Mouse (Mus musculus) gonadal fat pad, adult 2 months (tissue): ENCODE results near the gene Eif3l. TPM values are rescaled to one million over a fixed set of nuclear protein-coding genes. Genes with fewer than 3 reads are reported as not detected.
"Not testable (repeated sequence)": the region's sequence is repeated elsewhere in the genome, so short reads cannot be mapped to it uniquely, and the experiment has no call there.

ENCODE experiments used
- DNase-seq: peaks from one replicate; pipeline ENCODE4 v3.0.0-alpha.2; 2012; ENCODE audit warnings: low read depth
- polyA plus RNA-seq: library from polyadenylated mRNA; depleted of rRNA; stranded (reverse); fragments of >200 nt; gene quantifications from 2 replicates; pipeline ENCODE4 v1.2.3, GENCODE M21; 2012; rRNA removed

Gene Eif3l
- 176 and 195 TPM in 2 replicates for polyA plus RNA-seq

DNA sequence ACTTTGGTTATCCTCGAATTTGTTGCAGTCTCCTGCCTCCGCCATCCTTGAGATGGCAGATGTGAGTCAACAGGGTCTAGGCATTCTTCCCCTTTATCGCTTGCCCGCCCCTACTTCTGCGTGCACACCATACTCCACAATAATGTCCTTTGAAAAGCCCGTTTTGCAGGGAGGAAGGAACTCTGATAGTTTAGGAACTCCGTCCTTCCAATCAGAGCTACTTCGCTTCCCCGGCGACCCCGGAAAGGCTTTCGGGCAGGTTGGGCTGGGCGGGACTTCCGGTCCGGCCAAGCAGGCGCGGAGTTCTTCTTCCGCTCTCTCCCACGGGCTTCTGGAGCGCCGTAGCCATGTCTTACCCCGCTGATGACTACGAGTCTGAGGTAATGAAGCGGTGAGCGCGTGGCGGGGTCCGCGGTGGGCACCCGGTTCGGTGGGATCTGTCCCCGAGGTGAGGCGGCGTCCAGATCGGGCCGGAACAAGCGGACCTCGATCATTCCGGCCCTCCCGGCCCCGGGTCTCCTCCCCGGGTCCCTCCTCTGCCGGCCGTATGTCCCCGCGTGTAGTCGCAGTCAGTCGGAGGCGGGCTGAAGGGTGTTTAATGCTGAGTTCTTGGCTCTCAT, at the start of gene Eif3l:
TSS of gene Eif3l (plus strand) at position 267 of the 620 bp plus-strand sequence.
- DNase-seq: no peak

DNA sequence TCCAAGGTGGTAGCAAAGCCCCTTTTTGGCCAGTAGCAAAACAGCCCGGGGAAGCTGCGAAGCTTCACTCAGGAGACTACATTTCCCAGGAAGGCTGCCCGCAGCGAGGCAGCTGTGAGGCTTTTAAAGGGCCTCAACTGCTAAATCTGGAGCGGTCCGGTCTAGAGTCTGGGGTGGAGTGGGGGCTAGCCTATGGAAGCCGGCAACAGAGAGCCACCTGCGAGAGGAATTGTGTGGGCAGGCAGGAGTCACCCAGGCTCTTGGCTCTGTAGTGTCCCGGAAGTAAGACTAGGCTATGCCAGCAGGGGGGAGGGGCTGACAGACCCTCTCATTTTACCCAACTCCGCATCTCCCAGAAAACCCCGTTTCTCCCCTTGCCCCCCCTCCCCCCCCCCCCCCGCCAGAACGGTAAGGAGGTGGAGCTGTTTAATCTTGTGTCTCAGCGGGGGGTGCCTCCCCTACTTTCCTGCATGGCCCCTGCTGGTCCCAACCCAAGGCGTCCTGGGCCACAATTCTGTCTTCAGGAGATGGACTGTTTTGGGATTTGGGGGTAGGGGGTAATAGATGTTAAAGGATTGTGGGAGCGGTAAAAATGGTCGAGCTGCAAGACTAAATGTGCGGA, 49.2 kb upstream of the Eif3l start:
- DNase-seq: no peak

DNA sequence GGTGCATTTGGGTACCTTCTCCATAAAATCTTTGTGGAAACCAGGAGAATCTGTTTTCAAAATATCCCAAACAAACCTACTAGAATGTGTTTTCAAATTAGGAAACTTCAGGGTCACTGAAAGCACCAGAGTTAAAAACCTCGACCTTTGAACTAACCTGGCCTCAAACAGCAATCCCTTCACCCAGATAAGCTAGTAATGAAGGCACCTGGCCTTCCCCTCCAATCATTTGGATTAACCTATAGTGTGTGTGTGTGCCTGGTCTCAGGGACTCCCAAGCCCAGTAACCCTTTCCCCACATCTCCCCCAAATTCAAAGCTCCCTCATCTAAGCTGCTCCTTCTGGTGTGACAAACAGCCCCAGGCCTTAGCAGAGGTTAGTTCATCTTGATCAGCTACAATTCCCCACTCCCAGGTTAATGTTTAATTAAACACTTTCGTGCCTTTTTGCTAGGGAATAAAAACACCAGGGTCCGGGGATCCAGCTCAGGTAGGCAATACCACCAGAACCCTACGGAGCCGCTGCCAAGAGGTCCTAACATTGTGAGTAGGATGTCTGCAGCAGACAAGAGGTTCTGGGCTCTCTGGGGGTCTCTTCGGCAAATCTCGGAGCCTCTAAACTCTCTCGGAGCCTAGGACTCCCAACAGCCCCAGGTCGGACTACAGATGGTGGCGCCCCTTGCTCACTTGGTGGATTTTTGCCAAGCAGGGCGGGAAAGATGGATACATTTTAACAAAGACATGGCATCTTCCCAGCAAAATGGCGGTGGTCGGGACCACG, 48.3 kb upstream of the Eif3l start:
- DNase-seq: no peak

DNA sequence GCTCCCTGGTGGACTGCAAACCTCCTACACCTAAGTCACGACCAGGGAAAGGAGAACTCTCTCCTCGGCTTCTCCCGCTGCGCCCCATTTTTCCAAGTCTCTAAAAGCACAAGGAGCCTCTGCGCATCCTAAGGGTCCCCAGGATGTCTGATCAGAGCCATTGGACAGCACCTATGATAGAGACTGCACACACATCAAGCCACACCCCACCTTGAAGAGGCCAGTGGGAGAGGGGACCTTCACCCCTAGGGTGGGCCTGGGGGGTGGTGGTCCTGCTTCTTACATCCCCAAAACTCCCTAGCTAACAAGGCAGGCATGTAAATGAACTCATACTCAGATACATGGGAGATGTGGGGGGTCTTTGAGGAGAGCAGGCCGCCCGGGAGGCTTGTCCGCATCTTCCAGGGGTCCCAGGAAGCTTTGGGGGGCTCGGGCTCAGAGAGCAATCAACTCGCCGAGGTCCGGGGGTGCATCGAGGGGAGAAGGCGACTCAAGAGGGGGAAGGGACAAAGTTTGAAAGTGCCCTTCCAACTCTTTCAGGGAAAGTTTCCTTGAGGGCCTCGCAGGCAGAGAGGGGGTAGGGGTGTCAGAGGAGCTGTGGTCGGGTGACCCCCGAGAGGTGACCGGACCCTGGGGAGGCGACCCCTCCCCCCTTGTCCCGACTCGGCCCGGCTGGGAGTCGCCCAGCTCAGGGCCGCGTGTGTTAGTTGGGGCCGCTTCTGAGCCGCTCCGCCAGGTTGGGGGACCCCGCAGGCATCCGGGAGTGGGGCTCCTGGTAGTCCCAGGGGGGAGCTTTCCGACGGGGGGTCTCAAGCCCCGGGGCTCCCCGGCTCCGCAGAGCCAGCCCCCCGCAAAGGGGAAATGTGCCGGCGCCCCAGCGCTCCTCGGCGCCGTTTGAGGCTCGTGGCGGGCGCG, 47.4 kb upstream of the Eif3l start:
- no peak for DNase-seq

DNA sequence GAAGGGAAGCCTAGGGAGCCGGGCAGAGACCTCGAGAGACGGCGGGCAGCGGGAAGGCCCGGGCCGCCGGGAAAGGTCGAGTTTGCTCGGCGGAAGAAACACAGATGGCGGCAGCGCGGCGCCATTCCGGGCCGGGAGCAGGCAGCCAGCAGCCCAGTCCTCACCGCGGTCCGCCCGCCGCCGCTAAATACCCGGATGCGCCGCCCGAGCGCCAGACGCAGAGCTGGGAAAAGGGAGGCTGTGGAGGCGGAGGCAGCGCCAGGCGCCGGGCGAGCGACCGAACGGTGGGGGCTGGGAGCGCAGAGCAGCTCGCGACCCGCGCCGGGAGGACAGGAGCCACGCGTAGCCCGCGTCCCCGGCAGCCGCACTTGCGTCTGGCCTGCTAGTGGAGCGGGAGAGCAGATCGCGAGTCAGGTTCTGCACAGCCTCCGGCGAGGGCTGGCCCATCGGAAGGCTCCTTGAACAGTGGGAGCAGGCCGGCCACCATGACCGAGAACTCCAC, 46.7 kb upstream of the Eif3l start, which contains the start of gene H1f0:
TSS of gene H1f0 (plus strand) at position 214 of the 502 bp plus-strand sequence.
- DNase-seq: no peak

DNA sequence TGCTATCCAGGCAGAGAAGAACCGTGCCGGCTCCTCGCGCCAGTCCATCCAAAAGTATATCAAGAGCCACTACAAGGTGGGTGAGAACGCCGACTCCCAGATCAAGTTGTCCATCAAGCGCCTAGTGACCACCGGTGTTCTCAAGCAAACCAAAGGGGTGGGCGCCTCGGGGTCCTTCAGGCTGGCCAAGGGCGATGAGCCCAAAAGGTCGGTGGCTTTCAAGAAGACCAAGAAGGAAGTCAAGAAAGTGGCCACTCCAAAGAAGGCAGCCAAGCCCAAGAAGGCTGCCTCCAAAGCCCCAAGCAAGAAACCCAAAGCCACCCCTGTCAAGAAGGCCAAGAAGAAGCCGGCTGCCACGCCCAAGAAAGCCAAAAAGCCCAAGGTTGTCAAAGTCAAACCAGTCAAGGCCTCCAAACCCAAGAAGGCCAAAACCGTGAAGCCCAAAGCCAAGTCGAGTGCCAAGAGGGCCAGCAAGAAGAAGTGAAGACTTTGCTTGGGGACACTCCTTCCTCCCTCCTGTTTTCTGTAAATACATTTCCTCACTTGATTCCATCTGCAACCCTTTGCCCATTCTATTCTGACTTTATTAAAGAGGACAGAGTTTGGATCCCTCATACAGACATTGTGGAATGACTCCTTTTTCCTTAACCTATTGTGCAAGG, 46.0 kb upstream of the Eif3l start:
- no peak for DNase-seq

DNA sequence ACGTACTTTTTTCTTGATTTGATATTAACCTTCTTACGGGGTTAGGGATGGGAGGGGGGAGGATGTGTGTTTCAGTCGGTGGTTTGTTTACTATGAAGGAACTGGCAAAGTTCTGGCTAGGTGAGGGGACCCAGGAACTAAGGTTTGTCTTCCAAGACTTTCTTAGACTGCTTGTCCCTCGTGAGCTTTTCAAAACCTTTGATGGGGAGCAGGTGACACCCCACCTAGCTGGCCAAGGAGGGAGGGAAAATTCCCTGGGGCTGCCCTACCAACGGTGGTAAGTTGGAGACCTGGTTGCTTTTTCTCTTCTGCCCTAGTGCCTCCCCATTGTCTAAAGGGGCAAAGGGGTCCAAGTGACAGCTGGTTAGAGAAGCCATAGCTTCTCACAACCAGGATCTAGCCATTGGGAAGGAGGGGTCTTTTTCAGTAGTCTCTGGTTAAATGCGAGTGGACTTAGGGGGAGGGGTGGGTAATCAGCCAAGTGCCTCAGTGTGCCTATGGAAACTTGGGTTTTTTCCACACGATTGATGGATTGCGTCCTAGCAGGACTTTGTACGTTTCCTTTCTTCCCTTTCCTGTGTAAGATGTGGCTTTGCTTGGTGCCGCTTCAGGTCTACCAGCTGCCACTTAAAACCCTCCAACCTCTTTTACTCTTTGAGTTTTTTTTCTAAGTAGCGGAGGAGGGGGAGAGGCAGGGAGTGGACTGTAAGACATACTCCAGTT, 45.3 kb upstream of the Eif3l start:
- no peak for DNase-seq

DNA sequence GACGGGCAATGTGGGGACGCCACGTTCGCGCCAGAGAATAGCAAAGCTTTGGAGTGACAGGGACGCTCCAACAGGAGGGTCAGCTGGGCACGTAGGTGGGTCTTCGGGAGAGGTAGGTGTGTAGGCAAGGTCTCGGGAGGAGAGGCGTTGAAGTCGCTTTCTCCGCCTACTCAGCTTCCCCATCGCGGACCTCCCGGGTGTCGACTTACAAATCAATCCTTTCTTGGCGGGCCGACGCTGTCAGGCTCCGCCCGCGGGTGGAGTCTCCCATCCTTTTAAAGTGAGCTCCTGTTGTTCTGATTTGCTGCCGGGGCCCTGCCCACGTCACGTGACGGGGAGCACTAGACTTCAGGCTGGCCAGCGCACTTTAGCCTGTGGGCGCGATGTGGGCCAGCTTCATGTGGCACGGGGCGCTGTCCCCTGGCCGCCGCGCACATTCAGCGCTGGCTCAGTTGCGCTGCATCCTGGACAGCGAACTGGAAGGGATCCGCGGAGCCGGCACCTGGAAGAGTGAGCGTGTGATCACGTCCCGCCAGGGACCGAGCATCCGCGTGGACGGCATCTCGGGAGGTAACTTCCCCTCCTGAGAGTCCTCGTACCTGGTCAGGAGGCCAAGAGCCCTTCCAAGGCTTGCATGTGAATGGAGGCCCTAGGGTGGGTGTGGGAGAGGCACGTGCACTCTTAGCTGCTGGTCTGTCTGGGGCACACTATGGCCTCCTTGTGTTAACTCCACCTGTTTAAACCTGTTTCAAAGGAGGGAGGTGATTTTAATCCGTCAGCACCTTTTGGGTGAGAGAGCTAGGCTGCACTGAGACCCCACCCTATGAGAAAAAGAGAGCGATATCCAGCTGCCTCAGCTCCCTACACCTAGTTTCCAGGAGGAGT, 44.2 kb upstream of the Eif3l start:
- DNase-seq: peak; percentile 57

DNA sequence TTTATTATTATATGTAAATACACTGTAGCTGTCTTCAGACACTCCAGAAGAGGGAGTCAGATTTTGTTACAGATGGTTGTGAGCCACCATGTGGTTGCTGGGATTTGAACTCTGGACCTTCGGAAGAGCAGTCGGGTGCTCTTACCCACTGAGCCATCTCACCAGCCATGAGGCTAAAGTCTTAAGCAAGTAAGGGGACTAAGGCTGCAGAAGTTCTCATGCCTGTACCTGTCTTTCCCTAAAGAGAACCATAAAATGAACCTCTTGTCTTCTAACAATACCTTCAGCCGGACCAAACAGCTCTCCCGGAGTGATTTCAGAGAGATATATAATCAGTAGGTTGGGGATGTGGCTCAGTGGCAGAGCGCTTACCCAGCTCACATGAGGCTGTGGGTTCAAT, 43.1 kb upstream of the Eif3l start:
- DNase-seq: not testable (repeated sequence)

DNA sequence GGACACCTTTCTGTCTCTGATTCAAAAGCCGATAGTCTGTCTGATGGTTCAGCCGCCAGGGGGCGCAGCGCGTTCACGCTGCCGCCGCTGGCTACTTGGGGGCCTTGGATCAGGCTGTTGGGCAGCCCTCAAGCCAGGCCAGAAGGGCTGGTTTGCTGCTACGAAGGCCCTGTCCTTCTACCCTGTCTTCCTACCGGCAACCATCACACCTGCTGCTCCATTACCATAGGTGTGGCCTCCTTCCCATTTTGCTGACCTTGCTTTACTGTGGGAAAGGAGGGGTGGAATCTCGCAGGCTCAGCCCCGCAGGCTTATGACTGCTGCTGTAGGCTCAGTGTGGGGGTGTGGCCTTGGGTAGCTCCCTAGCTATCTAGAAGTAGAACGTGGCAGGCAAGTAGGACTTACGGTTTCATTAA, 37.1 kb upstream of the Eif3l start:
- DNase-seq: no peak

DNA sequence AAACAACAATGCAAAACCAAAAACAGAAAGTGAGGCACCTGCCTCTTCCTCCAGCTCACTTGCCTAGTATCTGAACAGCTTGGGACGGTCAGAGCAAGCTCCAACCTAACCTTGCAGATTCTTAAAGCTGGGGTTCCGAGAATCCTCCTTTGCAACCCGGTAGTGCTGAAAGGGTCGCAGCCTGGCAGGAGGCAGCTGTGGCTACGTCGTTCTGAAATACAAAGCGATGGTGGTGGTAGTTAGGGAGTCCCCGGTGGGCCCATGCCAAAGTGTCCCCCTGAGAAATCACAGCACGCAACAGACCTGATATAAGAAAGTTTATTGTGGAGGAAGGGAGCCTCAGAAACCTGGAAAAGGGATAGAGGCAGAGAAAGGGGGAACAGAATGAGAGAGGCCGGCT, 36.6 kb upstream of the Eif3l start:
- DNase-seq: no peak

DNA sequence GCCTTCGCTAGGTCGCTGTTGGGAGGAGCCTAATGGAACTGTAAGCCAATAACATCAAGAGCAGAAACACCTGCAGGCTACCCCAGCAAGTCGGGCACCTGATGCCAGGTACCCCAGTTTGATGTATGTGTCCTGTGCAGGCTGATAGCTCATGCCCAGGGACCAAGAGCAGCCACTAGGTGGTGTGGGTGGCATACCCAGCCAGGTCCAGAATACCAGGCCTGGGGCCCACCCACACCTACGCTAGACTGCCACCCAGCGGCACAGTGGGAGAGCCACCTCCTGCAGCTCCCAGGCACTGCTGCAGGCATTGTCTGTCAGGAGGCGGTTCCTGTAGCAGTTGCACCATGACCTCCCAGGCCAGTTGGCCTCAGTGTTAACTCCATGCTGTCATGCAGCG, 36.1 kb upstream of the Eif3l start:
- no peak for DNase-seq

DNA sequence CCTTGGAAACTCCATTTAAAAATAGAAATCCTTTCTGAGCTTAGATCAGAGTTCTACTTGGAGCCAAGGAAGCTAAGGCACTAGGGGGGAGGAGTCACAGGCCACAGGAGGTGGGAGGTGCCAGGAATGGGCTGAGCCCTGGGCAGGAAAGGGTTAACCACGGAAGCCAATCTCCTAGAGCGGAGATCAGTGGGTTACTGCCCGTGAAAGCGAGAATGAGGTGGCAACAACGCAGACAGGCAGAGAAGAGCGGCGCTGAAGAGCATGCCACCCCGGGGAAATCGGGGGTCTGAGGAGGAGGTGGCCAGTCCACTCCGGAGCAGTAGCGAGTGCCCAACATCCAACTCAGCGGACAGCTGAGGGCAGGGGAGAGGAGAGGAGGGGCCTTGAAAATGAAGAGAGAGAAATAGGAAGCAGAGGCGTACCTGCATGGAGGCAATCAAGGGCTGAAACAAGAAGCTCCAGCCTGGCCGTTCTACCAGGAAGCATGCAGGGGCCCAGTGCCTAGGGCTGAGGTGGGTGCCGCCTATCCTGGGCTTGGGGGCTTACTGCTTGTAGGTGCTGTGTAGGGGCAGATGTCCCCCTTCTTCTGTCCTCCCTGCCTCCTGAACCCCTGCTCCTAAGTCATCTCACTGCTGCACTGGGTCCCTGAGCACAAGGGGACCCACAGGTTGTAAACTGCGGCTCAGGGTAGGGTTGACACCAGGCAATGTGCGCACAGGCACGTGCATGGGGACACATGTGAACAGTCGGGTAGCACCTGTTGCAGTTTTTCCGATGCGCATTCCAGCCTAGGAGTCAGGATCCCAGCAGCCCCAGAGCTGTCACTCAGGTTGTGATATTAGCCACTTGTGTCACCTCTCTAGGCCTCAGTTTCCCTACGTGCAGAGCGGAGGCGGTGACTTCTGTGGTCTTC, 34.2 kb upstream of the Eif3l start:
- no peak for DNase-seq

DNA sequence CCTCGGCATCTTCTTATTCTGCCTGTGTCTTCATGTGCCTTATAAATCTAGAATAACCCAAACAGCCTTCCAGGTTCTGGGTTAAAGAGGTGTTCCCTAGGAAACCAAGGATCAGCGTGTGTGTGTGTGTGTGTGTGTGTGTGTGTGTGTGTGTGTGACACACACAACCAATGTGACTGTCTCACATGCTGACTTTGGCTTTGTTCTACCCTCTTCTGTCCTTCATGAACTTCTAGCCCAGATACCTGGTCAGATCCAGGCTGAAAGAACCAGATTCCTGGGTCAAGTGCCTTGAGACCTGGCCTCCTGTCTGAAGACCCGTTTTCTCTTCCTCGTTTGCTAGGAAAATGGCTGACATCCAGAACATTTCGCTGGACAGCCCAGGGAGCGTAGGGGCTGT, 33.4 kb upstream of the Eif3l start, which contains the start of gene Galr3:
TSS of gene Galr3 (plus strand) at position 301 of the 400 bp plus-strand sequence.
- no peak for DNase-seq

DNA sequence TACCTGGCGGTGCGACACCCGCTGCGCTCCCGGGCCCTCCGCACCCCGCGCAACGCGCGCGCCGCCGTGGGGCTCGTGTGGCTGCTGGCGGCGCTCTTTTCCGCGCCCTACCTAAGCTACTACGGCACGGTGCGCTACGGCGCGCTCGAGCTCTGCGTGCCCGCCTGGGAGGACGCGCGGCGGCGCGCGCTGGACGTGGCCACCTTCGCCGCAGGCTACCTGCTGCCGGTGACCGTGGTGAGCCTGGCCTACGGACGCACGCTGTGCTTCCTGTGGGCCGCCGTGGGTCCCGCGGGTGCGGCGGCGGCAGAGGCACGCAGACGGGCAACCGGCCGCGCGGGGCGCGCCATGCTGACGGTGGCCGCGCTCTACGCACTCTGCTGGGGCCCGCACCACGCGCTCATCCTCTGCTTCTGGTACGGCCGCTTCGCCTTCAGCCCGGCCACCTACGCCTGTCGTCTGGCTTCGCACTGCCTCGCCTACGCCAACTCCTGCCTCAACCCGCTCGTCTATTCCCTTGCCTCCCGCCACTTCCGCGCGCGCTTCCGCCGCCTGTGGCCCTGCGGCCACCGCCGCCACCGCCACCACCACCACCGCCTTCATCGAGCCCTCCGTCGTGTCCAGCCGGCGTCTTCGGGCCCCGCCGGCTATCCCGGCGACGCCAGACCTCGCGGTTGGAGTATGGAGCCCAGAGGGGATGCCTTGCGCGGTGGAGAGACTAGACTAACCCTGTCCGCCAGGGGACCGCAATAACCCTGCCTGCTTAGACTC, 32.1 kb upstream of the Eif3l start:
- no peak for DNase-seq

DNA sequence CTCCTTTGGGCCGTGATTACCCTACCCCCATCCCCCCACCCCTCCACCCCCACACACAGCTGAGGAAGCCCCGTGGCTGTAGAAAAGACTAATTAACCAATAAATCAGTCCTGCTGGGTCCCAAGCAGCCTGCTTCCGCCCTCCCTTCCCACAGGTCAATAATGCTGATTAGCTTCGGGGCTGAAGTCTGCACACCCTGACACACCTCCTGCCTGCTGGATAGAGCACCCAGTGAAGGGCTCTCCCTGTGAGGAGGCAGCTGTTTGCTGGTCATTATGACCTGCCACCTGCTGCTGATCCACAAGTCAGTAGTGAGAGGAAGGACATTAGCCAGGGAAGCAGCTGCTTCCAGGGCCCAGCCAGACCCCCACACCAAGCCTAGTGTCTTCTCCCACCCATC, 30.1 kb upstream of the Eif3l start:
- DNase-seq: no peak

DNA sequence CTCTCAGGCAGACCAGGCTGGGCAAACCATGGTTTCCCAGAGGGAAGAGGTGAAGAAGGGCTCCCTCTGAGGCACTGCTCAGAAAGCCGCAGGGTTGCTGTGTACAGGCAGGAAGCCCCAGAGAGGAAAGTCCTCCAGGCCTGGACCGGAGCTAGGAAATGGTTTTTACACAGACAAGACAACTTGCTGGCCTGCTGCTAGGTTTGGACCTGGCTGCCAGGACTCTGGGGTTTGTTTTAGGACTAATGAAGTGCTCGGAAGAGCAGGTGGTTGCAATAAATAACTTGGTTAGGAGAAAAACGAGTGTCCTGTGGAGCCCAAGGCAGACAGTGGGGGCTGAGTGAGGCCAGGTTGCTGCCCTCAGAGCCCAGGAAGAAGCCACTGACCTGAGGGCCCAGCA, 26.8 kb upstream of the Eif3l start:
- DNase-seq: no peak
